Mouse (Mus musculus) CH12.LX (cell line): ENCODE data around the gene Gjc1. TPM values are rescaled to one million over a fixed set of nuclear protein-coding genes. Genes with fewer than 3 reads are reported as not detected.

Experiments
- DNase-seq: peaks from one replicate; pipeline ENCODE4 v3.0.0-alpha.2; 2013; ENCODE audit errors: extremely low read depth
- H3K27ac ChIP-seq: 2 replicates; pipeline ENCODE4 v1.5.1; 2012; ENCODE audit warnings: low read depth, mild to moderate bottlenecking, control low read depth, moderate library complexity; ENCODE audit not compliant: insufficient read depth
- H3K27me3 ChIP-seq: replicated peaks from 2 replicates; pipeline ENCODE3; 2012; ENCODE audit warnings: inconsistent platforms
- H3K36me3 ChIP-seq, 2 experiments: replicated peaks in 1 of 2; 2 replicates each; pipeline versions ENCODE3 to v1.6.1; 2012; ENCODE audit warnings: inconsistent platforms in 1 of 2, low read length in 1 of 2, mild to moderate bottlenecking in 1 of 2, mixed read lengths in 1 of 2, moderate library complexity in 1 of 2; ENCODE audit not compliant: control insufficient read depth in 1 of 2, insufficient read depth in 1 of 2
- H3K4me1 ChIP-seq, 2 experiments: 2 replicates each; pipeline ENCODE4 v1.6.1; 2012; ENCODE audit warnings: inconsistent platforms in 1 of 2, moderate library complexity in 1 of 2; ENCODE audit not compliant: insufficient read depth in 2 of 2, control insufficient read depth in 1 of 2
- H3K4me2 ChIP-seq: 2 replicates; pipeline ENCODE4 v1.6.1; 2012; ENCODE audit warnings: low read depth, mild to moderate bottlenecking, control low read depth; ENCODE audit not compliant: poor library complexity, insufficient read depth, severe bottlenecking
- H3K4me3 ChIP-seq, 3 experiments: fragments of 150-350 bp in 1 of 3; sonication (generic) in 1 of 3; replicated peaks in 1 of 3; 2 replicates each; pipeline versions ENCODE3 to v1.5.1; 2011 to 2012; ENCODE audit warnings: low read depth in 2 of 3, low read length in 2 of 3, mild to moderate bottlenecking in 2 of 3, moderate library complexity in 2 of 3, control low read depth in 1 of 3, improper control_type of control experiment in 1 of 3, inconsistent platforms in 1 of 3, mixed read lengths in 1 of 3; ENCODE audit not compliant: poor library complexity in 1 of 3
- H3K79me2 ChIP-seq: replicated peaks from 2 replicates; pipeline ENCODE4 v1.6.1; 2012; ENCODE audit warnings: mild to moderate bottlenecking, moderate library complexity; ENCODE audit not compliant: control insufficient read depth, poor library complexity, insufficient read depth, severe bottlenecking; ENCODE audit errors: extremely low read depth
- H3K9ac ChIP-seq: 2 replicates; pipeline ENCODE4 v1.6.1; 2012; ENCODE audit warnings: low read depth, mild to moderate bottlenecking, control low read depth, moderate library complexity; ENCODE audit not compliant: insufficient read depth
- H3K9me3 ChIP-seq: replicated peaks from 2 replicates; pipeline ENCODE3; 2012; ENCODE audit warnings: low read length, inconsistent platforms, mixed read lengths
- CHD1 ChIP-seq: IDR thresholded peaks from 2 replicates; pipeline ENCODE4 v1.6.1; 2012; ENCODE audit warnings: low read depth, low read length, improper control_type of control experiment, inconsistent platforms
- E2F4 ChIP-seq: IDR thresholded peaks from 2 replicates; pipeline ENCODE4 v1.6.1; 2011; ENCODE audit warnings: low read depth, low read length, improper control_type of control experiment; ENCODE audit not compliant: insufficient replicate concordance
- ELF1 ChIP-seq: IDR thresholded peaks from 2 replicates; pipeline ENCODE4 v1.6.1; 2014; ENCODE audit warnings: low read depth, mild to moderate bottlenecking, inconsistent platforms, low read length, improper control_type of control experiment
- IRF4 ChIP-seq: IDR thresholded peaks from 2 replicates; pipeline ENCODE4 v1.6.1; 2014; ENCODE audit warnings: low read depth, mild to moderate bottlenecking, inconsistent platforms, low read length, improper control_type of control experiment
- JUND ChIP-seq: conservative IDR thresholded peaks from 2 replicates; pipeline ENCODE4 v1.6.1; 2011; ENCODE audit warnings: low read depth, low read length, improper control_type of control experiment
- KAT2A ChIP-seq: IDR thresholded peaks from 2 replicates; pipeline ENCODE4 v1.6.1; 2012; ENCODE audit warnings: low read length, improper control_type of control experiment, inconsistent platforms; ENCODE audit not compliant: insufficient replicate concordance
- MAX ChIP-seq: IDR thresholded peaks from 2 replicates; pipeline ENCODE4 v1.6.1; 2011; ENCODE audit warnings: low read length, improper control_type of control experiment
- MXI1 ChIP-seq: IDR thresholded peaks from 2 replicates; pipeline ENCODE4 v1.6.1; 2011; ENCODE audit warnings: mild to moderate bottlenecking, low read depth, low read length, improper control_type of control experiment
- NRF1 ChIP-seq: IDR thresholded peaks from 2 replicates; pipeline ENCODE4 v1.6.1; 2014; ENCODE audit warnings: low read depth, mild to moderate bottlenecking, inconsistent platforms, low read length, improper control_type of control experiment, moderate library complexity
- POLR2A ChIP-seq: IDR thresholded peaks from 2 replicates; pipeline ENCODE4 v1.6.1; 2011; ENCODE audit warnings: low read depth, mild to moderate bottlenecking, improper control_type of control experiment, low read length
- POLR2AphosphoS2 ChIP-seq: IDR thresholded peaks from 2 replicates; pipeline ENCODE4 v1.6.1; 2011; ENCODE audit warnings: low read depth, low read length, improper control_type of control experiment
- SMC3 ChIP-seq: IDR thresholded peaks from 2 replicates; pipeline ENCODE4 v1.6.1; 2011; ENCODE audit warnings: low read depth, low read length, improper control_type of control experiment
- TBP ChIP-seq: conservative IDR thresholded peaks from 2 replicates; pipeline ENCODE4 v1.6.1; 2011; ENCODE audit warnings: low read depth, low read length, improper control_type of control experiment
- TCF12 ChIP-seq: IDR thresholded peaks from 2 replicates; pipeline ENCODE4 v1.6.1; 2014; ENCODE audit warnings: low read depth, mild to moderate bottlenecking, inconsistent platforms, low read length, improper control_type of control experiment
- USF2 ChIP-seq: conservative IDR thresholded peaks from 2 replicates; pipeline ENCODE4 v1.6.1; 2011; ENCODE audit warnings: low read depth, low read length, improper control_type of control experiment
- ZC3H11A ChIP-seq: IDR thresholded peaks from 2 replicates; pipeline ENCODE4 v1.6.1; 2012; ENCODE audit warnings: low read depth, mild to moderate bottlenecking, inconsistent platforms, low read length, improper control_type of control experiment
- ZMIZ1 ChIP-seq: IDR thresholded peaks from 2 replicates; pipeline ENCODE4 v1.6.1; 2012; ENCODE audit warnings: low read depth, mild to moderate bottlenecking, inconsistent platforms, low read length, improper control_type of control experiment
- ZNF384 ChIP-seq: IDR thresholded peaks from 2 replicates; pipeline ENCODE4 v1.6.1; 2012; ENCODE audit warnings: low read depth, low read length, improper control_type of control experiment, inconsistent platforms
- dilution Hi-C: fragments of 300-500 bp; cut with MboI; formaldehyde crosslinking; loops from 2 replicates; pipeline ENCODE4 v1.14.3; 2020; ENCODE audit warnings: low sequenced_read_pairs; ENCODE audit not compliant: extremely low pct_unique_long_range_greater_than_20kb, extremely low pct_ligation_motif_present
- in situ Hi-C: fragments of 300-500 bp; cut with MboI; formaldehyde crosslinking; loops from 3 replicates; pipeline ENCODE4 v1.14.3; 2019; ENCODE audit warnings: low sequenced_read_pairs, low pct_ligation_motif_present, low pct_unique_long_range_greater_than_20kb, mixed read lengths
- polyA plus RNA-seq: library from polyadenylated mRNA; unstranded; fragments of >175 nt; gene quantifications from 2 replicates; pipeline ENCODE4 v1.2.1, GENCODE M21; 2012; ENCODE audit warnings: low read depth; ENCODE audit not compliant: insufficient read length
- total RNA-seq, 2 experiments: library from RNA; depleted of rRNA; stranded (reverse); fragments of 300-350 nt in 1 of 2; fragments of >200 nt in 1 of 2; gene quantifications; 2 replicates each; pipeline ENCODE4 v1.2.3; 2012 to 2014

Gene Gjc1
- total and polyA plus RNA-seq, 3 experiments = not detected

GRCm38 (mm10) chr11:102779824-102780223, 39.7 kb downstream of the Gjc1 start:
- dilution Hi-C loops = no loop called here
- no peak for DNase-seq
- no peak overlapping the region for H3K4me3 ChIP-seq
- no peak overlapping the region for H3K9ac ChIP-seq
- H3K4me2 ChIP-seq = no peak overlapping the region
- H3K36me3 ChIP-seq = no peaks in the 10 kb centered on the region
- peaks cover 94% of the 10 kb centered on the region for H3K27me3 ChIP-seq
- H3K79me2 ChIP-seq = no peaks in the 10 kb centered on the region
- TF ChIP-seq POLR2A (no peak), KAT2A (no peak), TBP (no peak), TCF12 (no peak), MAX (no peak)
- no peak overlapping the region for H3K27ac ChIP-seq
- 0 out of 4 replicates have a peak, but pooled peaks cover 0 to 2% of the 10 kb centered on the region in 2 experiments for H3K4me1 ChIP-seq
- peaks cover 12% of the 10 kb centered on the region for H3K9me3 ChIP-seq
- in situ Hi-C loops = loop anchor here (5.0 to 10.0 kb wide), 2 partner anchors 62 to 85 kb away; no protein-coding TSS in a partner anchor

GRCm38 (mm10) chr11:102779081-102779638, 40.3 kb downstream of the Gjc1 start:
- no peak overlapping the region for H3K4me3 ChIP-seq
- in situ Hi-C loops = loop anchor here (10.0 kb wide), 1 partner anchor 86 kb away; no protein-coding TSS in a partner anchor
- DNase-seq = no peak
- peaks cover 97% of the 10 kb centered on the region for H3K27me3 ChIP-seq
- no peaks in the 10 kb centered on the region for H3K79me2 ChIP-seq
- dilution Hi-C loops = no loop called here
- peaks cover 12% of the 10 kb centered on the region for H3K9me3 ChIP-seq
- no peaks in the 10 kb centered on the region for H3K36me3 ChIP-seq
- no peak overlapping the region for H3K27ac ChIP-seq
- H3K9ac ChIP-seq = no peak overlapping the region
- H3K4me2 ChIP-seq = no peak overlapping the region
- TF ChIP-seq ZC3H11A (no peak), IRF4 (no peak), MXI1 (no peak), CHD1 (no peak), ELF1 (no peak), POLR2A (no peak), SMC3 (no peak), E2F4 (no peak), ZNF384 (no peak), POLR2AphosphoS2 (no peak), JUND (no peak), ZMIZ1 (no peak), NRF1 (no peak), USF2 (no peak)
- peaks cover 2 to 4% of the 10 kb centered on the region in 2 experiments; a peak in 1 of 4 replicates for H3K4me1 ChIP-seq
